Mouse (Mus musculus) myocyte (in vitro differentiated cells): ENCODE measurements around the gene Zcchc14.

Source experiments
- E2F4 ChIP-seq: IDR thresholded peaks from one replicate; pipeline ENCODE4 v1.6.1; 2011; ENCODE audit warnings: mild to moderate bottlenecking, control low read depth, moderate library complexity; ENCODE audit not compliant: insufficient read depth
- POLR2A ChIP-seq: IDR thresholded peaks from one replicate; pipeline ENCODE4 v1.6.1; 2011; ENCODE audit warnings: low read depth, mild to moderate bottlenecking, control low read depth, moderate library complexity; ENCODE audit not compliant: insufficient read length
- POLR2AphosphoS2 ChIP-seq: IDR thresholded peaks from one replicate; pipeline ENCODE4 v1.6.1; 2011; ENCODE audit warnings: low read depth, control low read depth; ENCODE audit not compliant: insufficient read length

DNA sequence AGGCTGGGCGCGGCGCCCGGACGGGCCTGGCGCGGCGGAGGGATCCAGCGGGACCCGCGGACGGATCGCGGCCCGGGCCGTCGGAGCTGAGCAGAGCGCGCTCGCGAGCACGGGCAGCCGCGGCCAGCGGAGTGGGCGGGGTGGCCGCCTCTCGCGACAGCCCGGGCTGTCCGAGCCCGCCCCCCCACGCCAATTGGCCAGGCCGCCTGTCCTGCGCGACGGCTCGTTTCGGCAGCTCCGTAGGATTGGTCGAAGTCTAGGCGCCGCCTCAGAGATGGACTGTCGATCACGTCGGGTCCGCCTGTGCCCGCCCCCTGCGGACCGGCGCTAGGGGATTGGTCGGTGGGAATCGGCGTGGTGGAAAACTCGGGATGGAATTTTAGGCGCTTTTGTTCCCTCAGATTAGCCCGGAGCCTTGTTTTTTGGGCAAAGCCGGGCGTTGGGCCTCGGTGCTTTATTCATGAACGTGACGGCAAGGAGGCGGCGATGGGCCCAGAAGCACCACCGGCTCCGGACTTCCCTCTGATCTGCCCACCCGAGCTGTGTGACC lies at the start of gene Zcchc14:
- TF ChIP-seq POLR2AphosphoS2: peak; percentile 93
- peak; percentile 99 for TF ChIP-seq POLR2A
- TF ChIP-seq E2F4: no peak
